Mouse (Mus musculus) heart, postnatal 10 days (tissue): ENCODE measurements around the gene Lgals8. TPM values are rescaled to one million over a fixed set of nuclear protein-coding genes. Genes with fewer than 3 reads are reported as not detected.
A peak's percentile ranks its signal among the peaks of the same experiment; 100 is the strongest.
"Not testable (repeated sequence)": the region's sequence is repeated elsewhere in the genome, so short reads cannot be mapped to it uniquely, and the experiment has no call there.

Source experiments
- DNase-seq, 2 experiments: peaks; one replicate each; pipeline ENCODE4 v3.0.0; 2021
- intact Hi-C: fragments of 180-260 bp; cut with DNase I; formaldehyde crosslinking; loops from one replicate; pipeline ENCODE4 v1.15.1; 2025
- total RNA-seq, 2 experiments: library from RNA; stranded (reverse); gene quantifications; 2 replicates each; pipeline ENCODE4 v1.2.3; 2021

Lgals8 gene
- 10 to 100 TPM; 37.3 to 39.0 TPM for total RNA-seq

GRCm38 (mm10) chr13:12464844-12465243 is at the start of gene Lgals8:
Lgals8 (minus strand) TSS chr13:12464944.
- no peak for DNase-seq
- intact Hi-C loops = loop anchor here (5.0 kb wide), 1 partner anchor 208 kb away; the partner anchor contains the start of gene Mtr

GRCm38 (mm10) chr13:12511189-12511965 is 46.6 kb upstream of the Lgals8 start:
- no peak for DNase-seq

GRCm38 (mm10) chr13:12510032-12510431 is 45.3 kb upstream of the Lgals8 start:
- DNase-seq = no peak
- intact Hi-C loops = no loop called here

More at GRCm38 (mm10) chr13:12511189-12511965, 46.6 kb upstream of the Lgals8 start:
- intact Hi-C loops = no loop called here

- no peak for DNase-seq
- intact Hi-C loops = no loop called here
These were observed 42.7 kb upstream of the Lgals8 start for GRCm38 (mm10) chr13:12507426-12507825.

- DNase-seq = no peak
- intact Hi-C loops = no loop called here
These were observed 40.6 kb upstream of the Lgals8 start for GRCm38 (mm10) chr13:12505359-12505758.

GRCm38 (mm10) chr13:12503238-12503751 is 38.6 kb upstream of the Lgals8 start:
- intact Hi-C loops = no loop called here
- DNase-seq = peak in 1 of 2 experiments; percentile 8

- intact Hi-C loops = no loop called here
- peak in 1 of 2 experiments; percentile 11 for DNase-seq
These were observed 38.0 kb upstream of the Lgals8 start for GRCm38 (mm10) chr13:12502665-12503237.

- intact Hi-C loops = no loop called here
- no peak for DNase-seq
These were observed 34.4 kb upstream of the Lgals8 start for GRCm38 (mm10) chr13:12499107-12499506.

GRCm38 (mm10) chr13:12497809-12498208 is 33.1 kb upstream of the Lgals8 start:
- intact Hi-C loops = no loop called here
- no peak for DNase-seq

- DNase-seq = no peak
- intact Hi-C loops = no loop called here
These were observed 30.0 kb upstream of the Lgals8 start for GRCm38 (mm10) chr13:12494750-12495149.

- no peak for DNase-seq
- intact Hi-C loops = no loop called here
These were observed 27.8 kb upstream of the Lgals8 start for GRCm38 (mm10) chr13:12492515-12492914.

GRCm38 (mm10) chr13:12485640-12486039 is 20.9 kb upstream of the Lgals8 start:
- DNase-seq = no peak
- intact Hi-C loops = no loop called here

- intact Hi-C loops = no loop called here
- DNase-seq = no peak
These were observed 20.5 kb upstream of the Lgals8 start for GRCm38 (mm10) chr13:12485197-12485596.

- DNase-seq = no peak
- intact Hi-C loops = loop anchor here (5.0 kb wide), 1 partner anchor 37 kb away; no protein-coding TSS in a partner anchor
These were observed 15.1 kb upstream of the Lgals8 start for GRCm38 (mm10) chr13:12479802-12480201.

- intact Hi-C loops = loop anchor here (5.0 kb wide), 1 partner anchor 39 kb away; no protein-coding TSS in a partner anchor
- no peak for DNase-seq
These were observed 13.6 kb upstream of the Lgals8 start for GRCm38 (mm10) chr13:12478301-12478700.

- no peak for DNase-seq
- intact Hi-C loops = loop anchor here (5.0 kb wide), 1 partner anchor 40 kb away; no protein-coding TSS in a partner anchor
These were observed 12.1 kb upstream of the Lgals8 start for GRCm38 (mm10) chr13:12476886-12477285.

- DNase-seq = no peak
- intact Hi-C loops = loop anchor here (5.0 kb wide), 1 partner anchor 42 kb away; no protein-coding TSS in a partner anchor
These were observed 10.5 kb upstream of the Lgals8 start for GRCm38 (mm10) chr13:12475239-12475638.

GRCm38 (mm10) chr13:12473724-12474378 is 9.1 kb upstream of the Lgals8 start:
- intact Hi-C loops = loop anchor here (1.0 to 2.0 kb wide), 2 partner anchors 115 to 206 kb away; no protein-coding TSS in a partner anchor
- DNase-seq = peak; percentile 77 to 90

GRCm38 (mm10) chr13:12468488-12468887 is 3.7 kb upstream of the Lgals8 start:
- DNase-seq = peak; percentile 16 to 26
- intact Hi-C loops = no loop called here

- intact Hi-C loops = loop anchor here (5.0 kb wide), 1 partner anchor 207 kb away; the partner anchor contains the start of gene Mtr
- DNase-seq = not testable (repeated sequence)
These were observed 585 bp downstream of the Lgals8 start for GRCm38 (mm10) chr13:12464159-12464558.

GRCm38 (mm10) chr13:12462623-12463022 is 2.1 kb downstream of the Lgals8 start:
- DNase-seq = no peak
- intact Hi-C loops = loop anchor here (2.0 to 5.0 kb wide), 2 partner anchors 106 to 205 kb away; partner anchors contain the start of gene Mtr
